Mouse (Mus musculus) liver, embryonic 11.5 days (tissue): Measurements from ENCODE around the gene Rap1a. TPM values are rescaled to one million over a fixed set of nuclear protein-coding genes. Genes with fewer than 3 reads are reported as not detected.

Source experiments
- ATAC-seq: fragments of 200-750 bp; cut with Nextera tagmentation; replicated peaks from 2 replicates; pipeline ENCODE4 v1.8.0; 2017; ENCODE audit warnings: moderate number of reproducible peaks, mild to moderate bottlenecking, moderate TSS enrichment, moderate library complexity; ENCODE audit not compliant: low FRiP score
- DNase-seq: peaks from one replicate; pipeline ENCODE4 v3.0.0-alpha.2; 2017; ENCODE audit warnings: low spot score
- H3K27ac ChIP-seq: fragments of 300-500 bp; sonication (generic); 2 replicates; pipeline ENCODE4 v1.5.1; 2014; ENCODE audit warnings: mild to moderate bottlenecking, low read depth, low read length, control low read depth
- H3K27me3 ChIP-seq: fragments of 300-500 bp; sonication (generic); replicated peaks from 2 replicates; pipeline ENCODE4 v1.6.1; 2014; ENCODE audit warnings: low read length, mixed read lengths; ENCODE audit not compliant: control insufficient read depth, insufficient read depth
- H3K36me3 ChIP-seq: fragments of 300-500 bp; sonication (generic); 2 replicates; pipeline ENCODE4 v1.6.1; 2014; ENCODE audit warnings: mild to moderate bottlenecking, low read length, moderate library complexity, mixed read lengths; ENCODE audit not compliant: control insufficient read depth, insufficient read depth
- H3K4me1 ChIP-seq: fragments of 300-500 bp; sonication (generic); replicated peaks from 2 replicates; pipeline ENCODE4 v1.6.1; 2014; ENCODE audit warnings: low read length, mixed read lengths; ENCODE audit not compliant: control insufficient read depth, insufficient read depth
- H3K4me2 ChIP-seq: fragments of 300-500 bp; sonication (generic); 2 replicates; pipeline ENCODE4 v1.6.1; 2014; ENCODE audit warnings: mild to moderate bottlenecking, control low read depth, moderate library complexity
- H3K4me3 ChIP-seq: fragments of 300-500 bp; sonication (generic); 2 replicates; pipeline ENCODE4 v1.5.1; 2014; ENCODE audit warnings: low read depth, low read length, control low read depth
- H3K9ac ChIP-seq: fragments of 300-500 bp; sonication (generic); 2 replicates; pipeline ENCODE4 v1.6.1; 2014; ENCODE audit warnings: low read depth, low read length, control low read depth
- H3K9me3 ChIP-seq: fragments of 300-500 bp; sonication (generic); 2 replicates; pipeline ENCODE4 v1.6.1; 2016; ENCODE audit warnings: low read length, inconsistent platforms, mixed read lengths; ENCODE audit not compliant: control insufficient read depth
- WGBS: fragments of 180-500 bp; shearing (Covaris S2); extraction: QIAGEN DNeasy Blood & Tissue Kit; methylation state at CpG from one replicate; pipeline ENCODE4 v1.1.7; 2014; 5-methylcytosine and 5-hydroxymethylcytosine counted together
- polyA plus RNA-seq: library from polyadenylated mRNA; unstranded; fragments of >200 nt; fragmentation: Nextera tagmentation; extraction: Ambion mirVana; gene quantifications from 2 replicates; pipeline ENCODE4 v1.2.1, GENCODE M21; 2014

Gene Rap1a
- polyA plus RNA-seq, 1 experiment from 2014 or later: 114 TPM

GRCm38 (mm10) chr3:105783809-105784208 lies 17.3 kb downstream of the Rap1a start:
- 0 out of 2 replicates have a peak, but pooled peaks cover 4% of the 10 kb centered on the region for H3K4me1 ChIP-seq
- H3K27ac ChIP-seq: no peak overlapping the region
- H3K4me2 ChIP-seq: no peak overlapping the region
- H3K36me3 ChIP-seq: peaks cover 2% of the 10 kb centered on the region; the same call in 1 of the 2 replicates
- DNase-seq: no peak
- WGBS: 71% methylated on average over 1 of the region's 1 CpGs
- no peak overlapping the region for H3K4me3 ChIP-seq
- ATAC-seq: no peak
- H3K9me3 ChIP-seq: no peaks in the 10 kb centered on the region
- no peak overlapping the region for H3K9ac ChIP-seq
- no peaks in the 10 kb centered on the region for H3K27me3 ChIP-seq

DNA sequence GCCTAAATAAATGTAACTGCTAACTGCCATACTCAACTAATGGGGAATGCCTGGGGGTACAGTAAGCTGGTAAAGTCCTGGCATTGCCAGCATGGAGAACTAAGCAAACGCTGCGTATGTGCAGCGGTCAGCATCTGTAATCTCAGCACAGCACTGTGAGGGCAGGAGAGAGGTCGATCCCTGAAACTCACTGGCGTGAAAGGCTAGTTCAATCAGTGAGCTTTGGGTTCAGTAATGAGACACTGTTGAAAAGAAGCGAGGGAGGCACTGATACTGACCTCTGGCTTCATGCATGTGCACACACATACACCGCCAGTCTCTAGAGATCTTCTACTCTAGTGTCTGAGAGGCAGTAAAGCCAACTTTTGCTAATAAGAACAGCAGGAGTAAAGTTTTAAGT lies 18.7 kb downstream of the Rap1a start:
- WGBS: 79% methylated on average over 7 of the region's 7 CpGs
- no peak for ATAC-seq

GRCm38 (mm10) chr3:105777997-105778396 lies 23.1 kb downstream of the Rap1a start:
- Histone ChIP-seq H3K4me2 (no peak overlapping the region), H3K4me1 (peaks cover 4% of the 10 kb centered on the region; the same call in 1 of the 2 replicates), H3K36me3 (no peaks in the 10 kb centered on the region), H3K9ac (no peak overlapping the region), H3K9me3 (no peaks in the 10 kb centered on the region), H3K27ac (no peak overlapping the region), H3K27me3 (no peaks in the 10 kb centered on the region), H3K4me3 (no peak overlapping the region)
- 95% methylated on average over 3 of the region's 3 CpGs for WGBS
- no peak for ATAC-seq
- no peak for DNase-seq

More for the DNA sequence above, 18.7 kb downstream of the Rap1a start:
- H3K27me3 ChIP-seq: no peaks in the 10 kb centered on the region
- H3K27ac ChIP-seq: no peak overlapping the region
- H3K4me1 ChIP-seq: 0 out of 2 replicates have a peak, but pooled peaks cover 4% of the 10 kb centered on the region
- H3K9me3 ChIP-seq: no peaks in the 10 kb centered on the region
- H3K4me2 ChIP-seq: no peak overlapping the region
- no peak overlapping the region for H3K9ac ChIP-seq
- 0 out of 2 replicates have a peak, but pooled peaks cover 2% of the 10 kb centered on the region for H3K36me3 ChIP-seq
- H3K4me3 ChIP-seq: no peak overlapping the region
- DNase-seq: no peak

DNA sequence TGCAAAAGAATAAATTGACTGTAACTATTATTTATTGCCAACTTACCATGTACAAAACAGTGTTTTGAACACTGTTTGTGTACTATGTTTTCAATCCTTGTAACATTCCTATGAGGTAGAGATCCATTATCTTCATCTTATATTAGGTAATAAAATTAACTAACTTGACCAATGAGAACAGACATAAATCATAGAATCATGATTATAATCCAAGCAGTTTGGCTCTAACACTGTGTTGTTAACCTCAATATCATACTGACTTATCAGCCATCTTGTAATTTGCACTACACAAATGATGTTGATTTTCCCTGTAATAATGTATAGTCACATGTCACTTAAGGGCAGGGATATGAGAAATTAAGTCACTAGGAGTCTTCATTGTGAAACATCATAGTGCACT lies 26.6 kb downstream of the Rap1a start:
- no peak overlapping the region for H3K27ac ChIP-seq
- no peak overlapping the region for H3K4me2 ChIP-seq
- no peaks in the 10 kb centered on the region for H3K9me3 ChIP-seq
- peaks cover 6% of the 10 kb centered on the region; the same call in 1 of the 2 replicates for H3K4me1 ChIP-seq
- DNase-seq (no peak), ATAC-seq (no peak)
- no peak overlapping the region for H3K9ac ChIP-seq
- 0 out of 2 replicates have a peak, but pooled peaks cover 2% of the 10 kb centered on the region for H3K36me3 ChIP-seq
- H3K27me3 ChIP-seq: no peaks in the 10 kb centered on the region
- H3K4me3 ChIP-seq: no peak overlapping the region

DNA sequence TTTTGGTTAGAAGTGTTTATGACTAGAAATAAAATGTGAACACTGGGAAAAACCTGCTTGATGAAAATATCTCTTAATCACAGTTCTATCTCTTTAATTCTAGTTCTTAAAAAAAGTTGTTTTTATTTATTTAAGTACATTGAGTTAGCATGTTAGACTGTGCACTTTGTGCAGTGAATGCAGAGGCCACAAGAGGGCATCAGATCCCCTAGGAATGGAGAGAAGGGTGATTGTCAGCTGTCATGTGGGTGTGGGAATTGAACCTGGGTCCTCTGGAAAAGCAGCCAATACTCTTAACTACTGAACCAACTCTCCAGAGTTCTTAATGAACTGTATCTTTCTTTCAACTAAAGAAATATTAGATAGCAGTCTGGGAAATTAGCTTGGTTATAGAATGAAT lies 29.6 kb downstream of the Rap1a start:
- Histone ChIP-seq H3K4me2 (no peak overlapping the region), H3K9ac (no peak overlapping the region), H3K4me3 (no peak overlapping the region), H3K4me1 (peaks cover 14% of the 10 kb centered on the region), H3K9me3 (no peaks in the 10 kb centered on the region), H3K27ac (no peak overlapping the region), H3K27me3 (no peaks in the 10 kb centered on the region), H3K36me3 (0 out of 2 replicates have a peak, but pooled peaks cover 2% of the 10 kb centered on the region)
- ATAC-seq: no peak
- no peak for DNase-seq

DNA sequence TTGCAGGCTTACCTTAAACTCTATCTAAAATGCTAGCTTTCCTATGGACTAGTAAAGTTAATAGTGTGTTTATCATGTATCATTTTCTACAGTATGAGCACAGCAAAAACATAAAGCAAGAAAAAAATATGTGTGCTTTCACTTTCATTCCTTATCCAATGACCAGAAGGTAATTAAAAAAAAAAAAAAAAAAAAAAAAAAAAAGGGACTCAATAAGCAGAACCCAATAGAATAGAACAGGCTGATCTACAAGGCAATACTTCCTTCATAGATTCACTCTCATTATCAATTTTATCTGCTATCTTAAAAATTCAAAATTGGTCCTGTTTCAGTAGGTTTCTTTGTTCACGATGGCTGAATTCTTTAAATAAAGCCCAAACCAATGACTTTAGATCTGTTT lies 30.3 kb downstream of the Rap1a start:
- Histone ChIP-seq H3K9ac (no peak overlapping the region), H3K27ac (no peak overlapping the region), H3K36me3 (0 out of 2 replicates have a peak, but pooled peaks cover 2% of the 10 kb centered on the region), H3K27me3 (no peaks in the 10 kb centered on the region), H3K4me1 (peaks cover 14% of the 10 kb centered on the region), H3K4me2 (no peak overlapping the region), H3K9me3 (no peaks in the 10 kb centered on the region), H3K4me3 (no peak overlapping the region)
- DNase-seq: no peak
- 88% methylated on average over 1 of the region's 1 CpGs for WGBS
- ATAC-seq: no peak

GRCm38 (mm10) chr3:105769380-105769779 lies 31.8 kb downstream of the Rap1a start:
- Histone ChIP-seq H3K27me3 (no peaks in the 10 kb centered on the region), H3K36me3 (0 out of 2 replicates have a peak, but pooled peaks cover 2% of the 10 kb centered on the region), H3K27ac (no peak overlapping the region), H3K4me2 (no peak overlapping the region), H3K4me1 (peaks cover 14% of the 10 kb centered on the region), H3K4me3 (no peak overlapping the region), H3K9ac (no peak overlapping the region), H3K9me3 (no peaks in the 10 kb centered on the region)
- DNase-seq: no peak
- no peak for ATAC-seq
- WGBS: 55% methylated on average over 2 of the region's 2 CpGs

GRCm38 (mm10) chr3:105768529-105768928 lies 32.6 kb downstream of the Rap1a start:
- ATAC-seq (peak; percentile 79), DNase-seq (no peak)

DNA sequence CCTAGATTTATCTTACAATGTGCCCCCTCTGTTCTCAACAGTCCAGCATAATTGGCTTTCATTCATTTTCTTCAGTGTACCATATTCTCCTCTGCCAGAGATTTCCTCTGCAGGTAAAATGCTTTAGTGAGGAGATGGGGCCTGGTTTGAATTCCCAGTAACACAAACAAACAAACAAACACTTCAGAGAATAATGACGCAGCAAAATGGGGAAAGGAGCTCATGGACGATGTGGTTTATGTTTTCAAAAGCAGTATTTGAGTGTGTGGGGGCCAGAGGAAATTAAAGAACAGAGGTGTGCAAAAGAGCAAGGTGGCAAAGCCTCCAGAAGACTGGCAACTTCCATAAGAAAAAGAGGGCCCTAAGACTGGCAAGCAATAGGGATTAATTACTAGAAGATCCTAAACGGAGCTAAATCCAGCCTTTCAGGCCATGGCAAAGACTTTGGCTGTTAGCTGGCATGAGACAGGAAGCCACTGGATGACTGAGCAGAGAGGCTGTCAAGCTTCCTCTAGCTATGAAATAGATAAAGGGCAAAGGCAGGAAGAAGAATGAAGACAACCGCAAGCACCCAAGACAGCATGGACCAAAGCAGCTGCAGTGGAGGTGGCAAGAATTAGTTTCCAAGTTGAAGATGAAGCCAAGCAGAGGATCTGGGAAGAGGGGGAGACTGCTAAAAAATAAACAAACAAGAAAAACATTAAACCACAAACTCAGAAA lies 37.8 kb downstream of the Rap1a start:
- Histone ChIP-seq H3K9ac (no peak overlapping the region), H3K27ac (peak overlapping the region; percentile 27; the same call in 1 of the 2 replicates), H3K4me1 (peaks cover 26% of the 10 kb centered on the region), H3K9me3 (no peaks in the 10 kb centered on the region), H3K27me3 (no peaks in the 10 kb centered on the region), H3K36me3 (no peaks in the 10 kb centered on the region), H3K4me3 (no peak overlapping the region), H3K4me2 (0 out of 2 replicates have a peak overlapping the region, but pooled peaks have one; percentile 21)
- WGBS: 39% methylated on average over 4 of the region's 4 CpGs
- DNase-seq (no peak), ATAC-seq (no peak)

More at GRCm38 (mm10) chr3:105768529-105768928, 32.6 kb downstream of the Rap1a start:
- Histone ChIP-seq H3K9ac (no peak overlapping the region), H3K27me3 (no peaks in the 10 kb centered on the region), H3K4me1 (peaks cover 17% of the 10 kb centered on the region), H3K4me3 (no peak overlapping the region), H3K36me3 (0 out of 2 replicates have a peak, but pooled peaks cover 2% of the 10 kb centered on the region), H3K9me3 (no peaks in the 10 kb centered on the region), H3K4me2 (no peak overlapping the region), H3K27ac (no peak overlapping the region)
- WGBS: 42% methylated on average over 6 of the region's 6 CpGs
